Mouse (Mus musculus) ES-E14 (cell line): Measurements from ENCODE around the gene Tyw1. TPM values are rescaled to one million over a fixed set of nuclear protein-coding genes. Genes with fewer than 3 reads are reported as not detected.

Experiments used
- DNase-seq: peaks from one replicate; pipeline ENCODE4 v3.0.0-alpha.2; 2013; ENCODE audit warnings: low read depth, low spot score
- H3K27ac ChIP-seq: 2 replicates; pipeline ENCODE4 v1.5.1; 2012; ENCODE audit warnings: low read depth, mild to moderate bottlenecking, low read length, moderate library complexity, mixed read lengths; ENCODE audit not compliant: poor library complexity, insufficient read depth, severe bottlenecking
- H3K36me3 ChIP-seq: 2 replicates; pipeline ENCODE4 v1.6.1; 2012; ENCODE audit warnings: mild to moderate bottlenecking, low read length, moderate library complexity, mixed read lengths; ENCODE audit not compliant: control insufficient read depth, poor library complexity, insufficient read depth, severe bottlenecking
- H3K4me1 ChIP-seq, 2 experiments: fragments of 150-350 bp in 1 of 2; sonication (generic) in 1 of 2; 2 replicates each; pipeline ENCODE4 v1.6.1; 2012; ENCODE audit warnings: low read length in 2 of 2, mild to moderate bottlenecking in 1 of 2, mixed read lengths in 1 of 2; ENCODE audit not compliant: control insufficient read depth in 2 of 2, insufficient read depth in 2 of 2, poor library complexity in 1 of 2
- H3K4me3 ChIP-seq, 2 experiments: fragments of 150-350 bp in 1 of 2; sonication (generic) in 1 of 2; 2 replicates each; pipeline ENCODE4 v1.5.1; 2012; ENCODE audit warnings: low read length in 2 of 2, low read depth in 1 of 2, mild to moderate bottlenecking in 1 of 2, mixed read lengths in 1 of 2; ENCODE audit not compliant: insufficient read depth in 1 of 2, poor library complexity in 1 of 2, severe bottlenecking in 1 of 2
- H3K9ac ChIP-seq: 2 replicates; pipeline ENCODE4 v1.6.1; 2012; ENCODE audit warnings: low read depth, mild to moderate bottlenecking, low read length, mixed read lengths; ENCODE audit not compliant: poor library complexity, insufficient read depth, severe bottlenecking
- H3K9me3 ChIP-seq: fragments of 150-350 bp; sonication (generic); 2 replicates; pipeline ENCODE4 v1.6.1; 2012; ENCODE audit warnings: low read depth, mild to moderate bottlenecking, low read length; ENCODE audit not compliant: control insufficient read depth, insufficient read depth
- CHD2 ChIP-seq: IDR thresholded peaks from 2 replicates; pipeline ENCODE4 v1.6.1; 2014; ENCODE audit warnings: mild to moderate bottlenecking, low read depth, low read length, inconsistent platforms
- HCFC1 ChIP-seq: IDR thresholded peaks from 2 replicates; pipeline ENCODE4 v1.6.1; 2012; ENCODE audit warnings: low read length, inconsistent platforms, borderline replicate concordance; ENCODE audit not compliant: insufficient read depth
- MAFK ChIP-seq: IDR thresholded peaks from 2 replicates; pipeline ENCODE4 v1.6.1; 2014; ENCODE audit warnings: mild to moderate bottlenecking, low read depth, low read length, inconsistent platforms; ENCODE audit not compliant: insufficient read depth
- ZC3H11A ChIP-seq: IDR thresholded peaks from 2 replicates; pipeline ENCODE4 v1.6.1; 2012; ENCODE audit warnings: low read depth, mild to moderate bottlenecking, inconsistent platforms, low read length, borderline replicate concordance
- ZNF384 ChIP-seq: IDR thresholded peaks from 2 replicates; pipeline ENCODE4 v1.6.1; 2012; ENCODE audit warnings: low read depth, low read length, inconsistent platforms
- in situ Hi-C, 2 experiments: fragments of 600-800 bp; cut with MboI; formaldehyde crosslinking; loops; one replicate each; pipeline ENCODE4 v1.15.1; 2025; ENCODE audit warnings: low sequenced_read_pairs in 2 of 2, inconsistent platforms in 1 of 2; ENCODE audit not compliant: unreplicated experiment in 2 of 2
- total RNA-seq: library from RNA; depleted of rRNA; stranded (reverse); fragments of 300-350 nt; gene quantifications from 2 replicates; pipeline ENCODE4 v1.2.3, GENCODE M21; 2012

The Tyw1 gene
- total RNA-seq, 1 experiment: 87.9 TPM

GRCm38 (mm10) chr5:130320485-130320884 lies 65.1 kb downstream of the Tyw1 start:
- H3K36me3 ChIP-seq: peaks cover 10% of the 10 kb centered on the region; the same call in 1 of the 2 replicates
- no peaks in the 10 kb centered on the region for H3K9me3 ChIP-seq
- H3K4me1 ChIP-seq: no peaks in the 10 kb centered on the region
- H3K9ac ChIP-seq: no peak overlapping the region
- H3K4me3 ChIP-seq: no peak overlapping the region
- DNase-seq: no peak
- TF ChIP-seq ZC3H11A (no peak), ZNF384 (no peak), CHD2 (no peak), MAFK (no peak), HCFC1 (no peak)
- in situ Hi-C loops: no loop called here
- H3K27ac ChIP-seq: no peak overlapping the region

GRCm38 (mm10) chr5:130325486-130325885 lies 70.1 kb downstream of the Tyw1 start:
- H3K27ac ChIP-seq: no peak overlapping the region
- H3K4me1 ChIP-seq: no peaks in the 10 kb centered on the region
- no peak overlapping the region for H3K4me3 ChIP-seq
- H3K9me3 ChIP-seq: no peaks in the 10 kb centered on the region
- peaks cover 25% of the 10 kb centered on the region for H3K36me3 ChIP-seq
- in situ Hi-C loops: no loop called here
- TF ChIP-seq ZNF384: no peak
- TF ChIP-seq CHD2: no peak
- no peak for TF ChIP-seq HCFC1
- no peak for TF ChIP-seq MAFK
- TF ChIP-seq ZC3H11A: no peak
- H3K9ac ChIP-seq: no peak overlapping the region
- no peak for DNase-seq

GRCm38 (mm10) chr5:130327615-130328263 lies 72.3 kb downstream of the Tyw1 start:
- H3K27ac ChIP-seq: no peak overlapping the region
- DNase-seq: no peak
- TF ChIP-seq ZC3H11A (no peak), ZNF384 (no peak), CHD2 (no peak), MAFK (no peak), HCFC1 (no peak)

GRCm38 (mm10) chr5:130328366-130328765 lies 72.9 kb downstream of the Tyw1 start:
- in situ Hi-C loops: no loop called here
- no peaks in the 10 kb centered on the region for H3K4me1 ChIP-seq
- H3K36me3 ChIP-seq: peaks cover 25% of the 10 kb centered on the region

More at GRCm38 (mm10) chr5:130327615-130328263, 72.3 kb downstream of the Tyw1 start:
- Histone ChIP-seq H3K9ac (no peak overlapping the region), H3K36me3 (peaks cover 25% of the 10 kb centered on the region), H3K4me3 (no peak overlapping the region), H3K4me1 (no peaks in the 10 kb centered on the region), H3K9me3 (no peaks in the 10 kb centered on the region)
- in situ Hi-C loops: no loop called here

More at GRCm38 (mm10) chr5:130328366-130328765, 72.9 kb downstream of the Tyw1 start:
- TF ChIP-seq ZC3H11A: no peak
- no peak for TF ChIP-seq MAFK
- TF ChIP-seq HCFC1: no peak
- TF ChIP-seq ZNF384: no peak
- no peak for TF ChIP-seq CHD2
- H3K27ac ChIP-seq: no peak overlapping the region
- no peak overlapping the region for H3K4me3 ChIP-seq
- H3K9me3 ChIP-seq: no peaks in the 10 kb centered on the region
- H3K9ac ChIP-seq: no peak overlapping the region
- DNase-seq: no peak
